Comparison of ENCODE assay signal across 13 mouse cellular contexts in genomic region chr4:155245770-155246492, GRCm38 (mm10). TPM values are rescaled to one million over a fixed set of nuclear protein-coding genes. Genes with fewer than 3 reads are reported as not detected.
A peak's percentile ranks its signal among the peaks of the same experiment; 100 is the strongest.
DNase-seq lines count a peak whose midpoint lies in the region; ATAC-seq and TF ChIP-seq lines count a peak whose summit lies in the region.
"Had no signal": no experiment of that assay in that cellular context is flagged by ENCODE, and none has a peak within 500 bp of the region (broad histone marks: within the 10 kb centered on the region; RNA-seq: fewer than 3 reads in every experiment).

No protein-coding gene starts in this region.

- H3K4me1 ChIP-seq in lung, embryonic 15.5 days = peaks cover 14% of the 10 kb centered on the region
- peaks cover 28% of the 10 kb centered on the region for H3K4me1 ChIP-seq in embryonic facial prominence, embryonic 13.5 days
- peaks cover 26% of the 10 kb centered on the region for H3K4me1 ChIP-seq in limb, embryonic 12.5 days (replicated peaks)

- whole genome bisulfite sequencing in lung, embryonic 15.5 days = 51% methylated on average over 6 of the region's 6 CpGs
- 57% methylated on average over 6 of the region's 6 CpGs for WGBS in embryonic facial prominence, embryonic 13.5 days
- 57% methylated on average over 6 of the region's 6 CpGs for WGBS in limb, embryonic 12.5 days

- TF ChIP-seq CTCF in gastrocnemius, adult 2 months (IDR thresholded peaks at IDR 0.05) = no peak

- H3K4me2 ChIP-seq in lung, embryonic 15.5 days = no peak overlapping the region
- no peak overlapping the region for H3K4me2 ChIP-seq in embryonic facial prominence, embryonic 13.5 days
- no peak overlapping the region for H3K4me2 ChIP-seq in limb, embryonic 12.5 days
- H3K4me2 ChIP-seq: heart, embryonic 15.5 days had no signal

- no peak for ATAC-seq in lung, embryonic 15.5 days (ENCODE audit: borderline replicate concordance, extremely low read depth, low FRiP score, low TSS enrichment)
- ATAC-seq in embryonic facial prominence, embryonic 13.5 days (ENCODE audit: insufficient number of reproducible peaks, insufficient read depth, low FRiP score, low TSS enrichment, low read depth) = no peak
- ATAC-seq in limb, embryonic 12.5 days (ENCODE audit: insufficient number of reproducible peaks, insufficient read depth, low FRiP score, low TSS enrichment, low read depth) = no peak
- ATAC-seq: intestine, postnatal 0 days had no signal

- peak overlapping the region; percentile 29; the same call in 1 of the 2 replicates for H3K27ac ChIP-seq in gastrocnemius, adult 2 months
- no peak overlapping the region for H3K27ac ChIP-seq in lung, embryonic 15.5 days
- 0 out of 2 replicates have a peak overlapping the region, but pooled peaks have one; percentile 11 for H3K27ac ChIP-seq in embryonic facial prominence, embryonic 13.5 days
- peak overlapping the region; percentile 53; the same call in 1 of the 2 replicates for H3K27ac ChIP-seq in limb, embryonic 12.5 days
- H3K27ac ChIP-seq: heart, embryonic 15.5 days had no signal

- no peak overlapping the region for H3K4me3 ChIP-seq in gastrocnemius, adult 2 months
- H3K4me3 ChIP-seq in lung, embryonic 15.5 days = no peak overlapping the region
- H3K4me3 ChIP-seq in embryonic facial prominence, embryonic 13.5 days = no peak overlapping the region
- H3K4me3 ChIP-seq in limb, embryonic 12.5 days (replicated peaks) = no peak overlapping the region
- H3K4me3 ChIP-seq: heart, embryonic 15.5 days had no signal

- no peaks in the 10 kb centered on the region for H3K27me3 ChIP-seq in lung, embryonic 15.5 days
- no peaks in the 10 kb centered on the region; the same call in 1 of the 2 replicates for H3K27me3 ChIP-seq in embryonic facial prominence, embryonic 13.5 days
- no peaks in the 10 kb centered on the region for H3K27me3 ChIP-seq in limb, embryonic 12.5 days
- H3K27me3 ChIP-seq: heart, embryonic 15.5 days had no signal

- no peak for DNase-seq in gastrocnemius, adult 2 months
- DNase-seq in gastrocnemius, postnatal 4 days (ENCODE audit: low spot score in 2 of 2) = no peak
- no peak for DNase-seq in lung, postnatal 36 days
- DNase-seq in right cerebral cortex, adult 18-20 months = no peak
- no peak for DNase-seq in gastrocnemius, postnatal 10 days
- DNase-seq: embryo, embryonic 11 days; thymus, adult 18-20 months had no signal

- H3K9ac ChIP-seq in lung, embryonic 15.5 days = 0 out of 2 replicates have a peak overlapping the region, but pooled peaks have one; percentile 2
- H3K9ac ChIP-seq in embryonic facial prominence, embryonic 13.5 days = peak overlapping the region; percentile 12; the same call in 1 of the 2 replicates
- H3K9ac ChIP-seq in limb, embryonic 12.5 days (replicated peaks) = no peak overlapping the region; the same call in 1 of the 2 replicates
- H3K9ac ChIP-seq: heart, embryonic 15.5 days had no signal

- H3K9me3 ChIP-seq in lung, embryonic 15.5 days = no peaks in the 10 kb centered on the region
- H3K9me3 ChIP-seq in embryonic facial prominence, embryonic 13.5 days = no peaks in the 10 kb centered on the region
- H3K9me3 ChIP-seq in limb, embryonic 12.5 days = no peaks in the 10 kb centered on the region
- H3K9me3 ChIP-seq: heart, embryonic 15.5 days; megakaryocyte, embryonic 14.5 days had no signal

- no peaks in the 10 kb centered on the region for H3K36me3 ChIP-seq in lung, embryonic 15.5 days
- no peaks in the 10 kb centered on the region for H3K36me3 ChIP-seq in embryonic facial prominence, embryonic 13.5 days
- H3K36me3 ChIP-seq in limb, embryonic 12.5 days = no peaks in the 10 kb centered on the region
- H3K36me3 ChIP-seq: heart, embryonic 15.5 days had no signal

- intact Hi-C loops in gastrocnemius, adult 2 months (cut with DNase I) = no loop called here

RNA-seq across cellular contexts. Expression of gene Faap20, which starts 3.7 kb away (rescaled TPM):
- total RNA-seq in gastrocnemius, adult 2 months (2021) = 1 to 10 TPM; 4.6 to 6.1 TPM
- 10 to 100 TPM; 41.0 to 44.3 TPM for total RNA-seq in gastrocnemius, postnatal 4 days (2021)
- 83.4 and 83.5 TPM in 2 replicates for polyA plus RNA-seq in lung, embryonic 15.5 days (2015; fragmentation: Nextera tagmentation; extraction: Ambion mirVana)
- 77.4 and 80.0 TPM in 2 replicates for polyA plus RNA-seq in embryonic facial prominence, embryonic 13.5 days (2015; fragmentation: Nextera tagmentation; extraction: Ambion mirVana)
- 96.0 and 99.2 TPM in 2 replicates for polyA plus RNA-seq in limb, embryonic 12.5 days (2016; fragmentation: Nextera tagmentation; extraction: Ambion mirVana)
- 10 to 100 TPM; 18.9 to 26.4 TPM for total RNA-seq in gastrocnemius, postnatal 10 days (2021)

RNA-seq across cellular contexts. Expression of gene Ski, which starts 23.5 kb away (rescaled TPM):
- total RNA-seq in gastrocnemius, adult 2 months (2021) = 10 to 100 TPM; 28.5 to 35.6 TPM
- 100 to 1,000 TPM; 133 to 138 TPM for total RNA-seq in gastrocnemius, postnatal 4 days (2021)
- 16.1 and 16.9 TPM in 2 replicates for polyA plus RNA-seq in lung, embryonic 15.5 days (2015; fragmentation: Nextera tagmentation; extraction: Ambion mirVana)
- polyA plus RNA-seq in embryonic facial prominence, embryonic 13.5 days (2015; fragmentation: Nextera tagmentation; extraction: Ambion mirVana) = 21.5 and 24.9 TPM in 2 replicates
- polyA plus RNA-seq in limb, embryonic 12.5 days (2016; fragmentation: Nextera tagmentation; extraction: Ambion mirVana) = 18.4 and 18.8 TPM in 2 replicates
- total RNA-seq in gastrocnemius, postnatal 10 days (2021) = 10 to 100 TPM; 68.1 to 79.6 TPM
